Mouse (Mus musculus) heart, postnatal 25 days (tissue): ENCODE data around the gene Foxd1. TPM values are rescaled to one million over a fixed set of nuclear protein-coding genes. Genes with fewer than 3 reads are reported as not detected.

Source experiments
- DNase-seq: peaks from one replicate; pipeline ENCODE4 v3.0.0; 2022; ENCODE audit warnings: low spot score
- intact Hi-C: fragments of 180-260 bp; cut with DNase I; formaldehyde crosslinking; loops from one replicate; pipeline ENCODE4 v1.15.1; 2025
- total RNA-seq, 2 experiments: library from RNA; stranded (reverse); gene quantifications; 2 replicates each; pipeline ENCODE4 v1.2.3; 2021

Gene Foxd1
- total RNA-seq, 2 experiments from 2014 or later = 0.05 TPM; not detected in 1

- intact Hi-C loops = no loop called here
- no peak for DNase-seq
Measured at GRCm38 (mm10) chr13:98374979-98375378, 20.9 kb downstream of the Foxd1 start.

GRCm38 (mm10) chr13:98377746-98378145, 23.7 kb downstream of the Foxd1 start:
- no peak for DNase-seq
- intact Hi-C loops = no loop called here

DNA sequence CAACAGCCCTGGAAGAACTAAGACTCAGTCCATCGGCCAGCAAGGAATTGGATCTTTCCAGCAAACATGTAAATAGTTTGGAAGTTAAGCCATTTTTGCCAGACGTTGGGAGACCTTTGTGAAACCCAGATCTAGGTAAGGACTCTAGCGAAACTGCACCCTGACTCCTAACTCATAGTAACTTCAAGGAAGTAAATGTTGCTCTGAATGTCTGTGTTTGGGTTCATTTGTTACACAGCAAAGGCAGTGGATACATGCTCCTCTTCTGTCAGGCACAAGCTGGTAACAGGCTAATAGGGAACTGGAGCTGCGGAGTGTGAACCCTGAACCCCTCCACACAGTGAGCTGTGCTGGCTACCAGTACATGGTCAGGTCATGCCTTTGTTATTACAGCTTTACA, 28.7 kb downstream of the Foxd1 start:
- intact Hi-C loops = no loop called here
- DNase-seq = no peak

DNA sequence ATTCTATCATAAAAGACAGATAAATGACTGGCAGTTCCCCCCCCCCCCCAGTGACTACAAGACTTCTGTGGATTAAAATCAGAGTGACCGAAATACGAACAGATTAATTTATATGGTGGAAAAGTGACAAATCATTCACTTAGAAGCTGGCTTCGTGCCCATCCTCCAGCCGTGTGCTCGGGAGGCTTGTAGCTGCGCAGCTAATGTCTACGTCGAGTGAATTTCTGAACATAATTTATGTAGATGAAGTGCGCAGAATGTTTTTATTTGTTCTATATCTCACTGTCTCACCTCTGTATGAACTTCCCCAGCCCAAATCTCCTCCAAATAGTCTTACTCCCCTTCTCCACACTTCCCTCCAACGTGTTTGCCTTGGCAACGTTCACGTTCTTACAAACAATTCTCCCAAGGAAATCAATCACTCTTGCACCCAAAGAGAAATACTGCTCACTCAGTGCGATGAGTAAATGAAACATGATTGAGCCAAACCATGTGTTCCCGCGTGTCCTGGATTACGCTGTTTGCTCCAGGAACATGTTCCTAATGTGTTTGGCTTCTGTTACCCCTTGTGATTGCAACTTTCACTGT, 30.0 kb downstream of the Foxd1 start:
- intact Hi-C loops = no loop called here
- DNase-seq = no peak

GRCm38 (mm10) chr13:98385877-98386276, 31.8 kb downstream of the Foxd1 start:
- intact Hi-C loops = no loop called here
- no peak for DNase-seq

- DNase-seq = no peak
Measured at GRCm38 (mm10) chr13:98389092-98389491, 35.0 kb downstream of the Foxd1 start.

DNA sequence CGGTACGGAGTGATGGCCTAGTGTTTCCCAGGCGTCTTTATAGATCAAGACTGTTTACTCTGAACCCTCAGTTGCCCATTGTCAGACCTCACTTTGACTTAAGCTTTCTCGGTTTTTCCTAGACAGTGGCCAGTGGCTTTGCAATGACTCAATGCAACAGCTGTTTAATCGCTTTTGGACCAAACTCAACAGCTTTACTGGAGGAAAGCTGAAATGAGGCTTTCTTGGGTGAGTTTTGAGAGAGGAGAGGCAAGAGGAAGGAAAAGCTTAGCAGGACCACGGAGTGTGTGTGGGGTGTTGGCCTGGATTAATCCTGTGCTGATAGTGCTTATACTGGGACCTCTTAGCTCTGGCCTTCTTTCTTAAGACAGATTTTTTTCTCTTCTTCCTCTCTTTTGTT, 36.3 kb downstream of the Foxd1 start:
- no peak for DNase-seq
- intact Hi-C loops = no loop called here

More at GRCm38 (mm10) chr13:98389092-98389491, 35.0 kb downstream of the Foxd1 start:
- intact Hi-C loops = no loop called here

DNA sequence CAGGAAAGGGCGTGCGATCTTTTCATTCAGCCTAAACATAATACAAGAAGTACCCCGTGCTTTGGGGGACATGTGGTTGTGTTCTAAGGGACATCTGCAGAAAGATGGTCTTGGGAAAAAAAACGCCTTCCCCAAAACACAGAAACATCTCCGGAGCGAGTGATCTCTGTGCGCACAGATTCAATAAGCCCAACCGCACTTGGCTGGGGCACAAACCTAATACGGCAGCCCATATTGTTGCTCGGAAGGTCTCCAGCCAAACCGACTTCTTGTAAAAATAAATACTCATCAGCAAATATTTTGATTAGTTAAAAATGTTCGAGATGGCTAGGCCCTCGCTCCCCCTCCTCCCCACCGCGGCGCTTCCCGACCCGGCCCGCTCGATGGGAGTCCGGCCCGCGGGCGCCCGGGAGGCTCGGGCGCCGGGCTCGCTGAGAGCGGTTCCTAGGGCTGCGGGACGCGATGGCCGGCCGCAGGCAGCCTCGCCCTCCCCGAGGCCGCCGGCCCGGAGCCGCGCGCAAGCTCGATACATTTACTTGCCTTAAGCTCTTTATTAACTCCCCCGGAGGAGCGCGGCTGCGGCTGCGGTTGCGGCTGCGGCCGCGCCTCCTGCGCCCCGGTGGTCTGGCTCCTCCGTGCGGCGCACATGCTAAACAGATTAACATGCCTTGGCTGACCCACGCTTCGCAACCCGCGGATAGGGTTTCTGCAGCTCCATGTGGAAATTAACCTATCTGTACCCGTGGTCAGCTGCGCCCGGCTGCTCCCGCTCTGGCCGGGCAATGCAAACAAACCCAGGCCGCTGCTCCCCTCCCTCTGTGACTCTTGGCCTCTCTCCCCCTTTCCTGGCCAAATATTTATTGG, 37.0 kb downstream of the Foxd1 start:
- intact Hi-C loops = no loop called here
- no peak for DNase-seq

GRCm38 (mm10) chr13:98391635-98391990, 37.6 kb downstream of the Foxd1 start:
- no peak for DNase-seq
- intact Hi-C loops = no loop called here

DNA sequence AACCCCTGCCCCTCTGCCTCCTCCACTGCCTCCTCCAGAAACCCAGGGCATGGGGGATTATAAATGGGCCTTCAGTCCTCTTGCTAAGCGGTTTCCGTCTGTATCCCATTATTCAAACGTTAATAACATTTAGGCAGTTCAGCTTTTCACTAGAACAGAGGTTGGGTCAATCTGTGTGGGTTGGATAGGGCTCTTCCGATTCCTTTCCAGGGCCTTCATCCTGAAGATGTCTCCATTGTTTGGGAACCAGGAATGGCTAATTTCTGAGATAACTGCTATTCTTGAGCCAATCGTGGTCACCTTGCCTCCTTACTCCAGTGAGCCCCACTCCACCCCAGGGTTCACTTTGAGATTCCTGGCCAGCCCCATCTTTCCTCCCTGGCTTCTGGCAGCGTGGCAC, 38.0 kb downstream of the Foxd1 start:
- no peak for DNase-seq
- intact Hi-C loops = no loop called here

DNA sequence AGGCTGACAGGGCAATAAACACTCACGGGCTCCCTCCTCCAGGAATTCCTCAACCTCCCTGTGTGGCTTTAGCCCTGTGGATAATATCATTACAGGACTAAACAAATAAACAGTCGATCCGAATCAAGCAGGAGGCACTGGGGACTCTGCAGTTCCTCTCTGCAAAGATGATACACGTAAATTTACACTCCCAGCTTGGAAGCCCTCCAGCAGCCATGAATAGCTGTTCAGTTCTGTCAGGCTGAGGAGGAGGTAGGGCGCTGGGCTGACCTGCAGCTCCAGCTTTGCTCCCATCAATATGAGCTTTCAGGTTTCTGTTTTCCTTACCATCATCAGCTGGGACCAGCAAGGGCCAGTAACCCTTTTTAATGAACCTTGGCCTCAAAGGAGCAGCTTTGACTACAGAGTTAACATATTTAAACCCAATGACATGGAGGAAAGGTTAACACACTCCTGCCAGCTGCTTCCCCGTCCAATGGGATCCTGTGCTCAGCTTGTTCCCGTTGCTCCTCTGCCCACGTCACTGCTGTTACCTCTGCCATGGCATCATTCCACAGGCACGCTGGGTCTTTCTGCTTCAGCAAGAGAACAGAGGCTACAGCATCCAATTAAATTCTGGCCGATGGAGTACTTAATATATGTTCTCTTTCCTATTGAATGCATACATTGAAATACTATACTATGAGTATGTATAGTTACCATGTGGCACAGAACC, 39.5 kb downstream of the Foxd1 start:
- no peak for DNase-seq

More for the DNA sequence above, 39.5 kb downstream of the Foxd1 start:
- intact Hi-C loops = no loop called here

Other genes with a start within 250 kb of the Foxd1 start
- gene Arhgef28, start 147.8 kb upstream of the Foxd1 start, total RNA-seq = 1 to 10 TPM; 5.0 to 5.1 TPM
- gene Utp15, start 91.2 kb upstream of the Foxd1 start, total RNA-seq = 1 to 10 TPM; 5.5 to 5.6 TPM
- 10 to 100 TPM; 33.5 to 35.2 TPM for gene Ankra2, start 91.2 kb upstream of the Foxd1 start, total RNA-seq
- gene Gm21976, start 74.4 kb upstream of the Foxd1 start, total RNA-seq = not detected
- 100 to 1,000 TPM; 190 to 219 TPM for gene Btf3, start 37.2 kb upstream of the Foxd1 start, total RNA-seq
- not detected for gene Gm10320, start 137.8 kb downstream of the Foxd1 start, total RNA-seq